In genomic region chr1:91880899-91881298, GRCm38 (mm10) we compare ENCODE assay signal across 21 mouse cellular contexts.
DNase-seq lines count a peak whose midpoint lies in the region; TF ChIP-seq lines count a peak whose summit lies in the region.
"Had no signal": no experiment of that assay in that cellular context is flagged by ENCODE, and none has a peak within 500 bp of the region (broad histone marks: within the 10 kb centered on the region; RNA-seq: fewer than 3 reads in every experiment).

No protein-coding gene starts in this region.

- no peak for TF ChIP-seq CTCF in gastrocnemius, adult 2 months (IDR thresholded peaks at IDR 0.05)

- intact Hi-C loops in gastrocnemius, adult 2 months (cut with DNase I): no loop called here
- intact Hi-C loops in left cerebral cortex, postnatal 4 days (cut with DNase I): no loop called here
- intact Hi-C loops in left cerebral cortex, postnatal 25 days (cut with DNase I): loop anchor here (1.0 to 2.0 kb wide), 2 partner anchors 36 to 39 kb away; no protein-coding TSS in a partner anchor

- H3K27ac ChIP-seq in gastrocnemius, adult 2 months: 0 out of 2 replicates have a peak overlapping the region, but pooled peaks have one; percentile 3
- H3K27ac ChIP-seq: forebrain, embryonic 10.5 days; limb, embryonic 12.5 days; liver, embryonic 13.5 days; lung, embryonic 15.5 days; midbrain, embryonic 13.5 days; neural tube, embryonic 12.5 days had no signal

- H3K4me3 ChIP-seq in gastrocnemius, adult 2 months: no peak overlapping the region
- H3K4me3 ChIP-seq: forebrain, embryonic 10.5 days; limb, embryonic 12.5 days; liver, embryonic 13.5 days; lung, embryonic 15.5 days; midbrain, embryonic 13.5 days; neural tube, embryonic 12.5 days had no signal

- no peak for DNase-seq in gastrocnemius, adult 2 months
- no peak for DNase-seq in gastrocnemius, adult 8-10 months (ENCODE audit: low spot score in 2 of 2)
- DNase-seq in left cerebral cortex, adult 8-10 months (ENCODE audit: low spot score in 2 of 2): peak; percentile 33 to 60
- DNase-seq in left cerebral cortex, postnatal 4 days: no peak
- peak; percentile 80 for DNase-seq in brain, adult 2 months (ENCODE audit: low read depth, low spot score)
- peak; percentile 52 to 87 for DNase-seq in left cerebral cortex, postnatal 25 days (ENCODE audit: low spot score in 2 of 2)
- no peak for DNase-seq in adrenal gland, postnatal 14 days
- no peak for DNase-seq in cerebellum, adult 11 months
- DNase-seq: cerebellum, adult 2 months; cerebellum, postnatal 36 days; forebrain, postnatal 0 days; gastrocnemius, postnatal 36 days; kidney, adult 11 months; kidney, postnatal 10 days; liver, embryonic 13.5 days; thymus, postnatal 36 days had no signal

Comparison
In these comparisons a context has a peak if more than half of its experiments do, and no peak if none do; other contexts are left out.
1. DNase-seq: peak in left cerebral cortex, adult 8-10 months (2 of 2), brain, adult 2 months (single experiment) and left cerebral cortex, postnatal 25 days (2 of 2); none in gastrocnemius, adult 2 months (single experiment), gastrocnemius, adult 8-10 months (0 of 2), left cerebral cortex, postnatal 4 days (single experiment), adrenal gland, postnatal 14 days (single experiment) and cerebellum, adult 11 months (single experiment).